Mouse (Mus musculus) MEL (cell line): ENCODE data around the gene Man2a2. TPM values are rescaled to one million over a fixed set of nuclear protein-coding genes. Genes with fewer than 3 reads are reported as not detected.

Experiments used
- DNase-seq: peaks from one replicate; pipeline ENCODE4 v3.0.0; 2011; ENCODE audit warnings: low read depth, low spot score
- H3K27ac ChIP-seq: 2 replicates; pipeline ENCODE4 v1.5.1; 2012; ENCODE audit warnings: low read depth, mild to moderate bottlenecking, control low read depth, low read length, moderate library complexity; ENCODE audit not compliant: control insufficient read depth
- H3K27me3 ChIP-seq, 2 experiments: fragments of 150-350 bp in 1 of 2; sonication (generic) in 1 of 2; 2 replicates each; pipeline ENCODE4 v1.6.1; 2012; ENCODE audit warnings: low read length in 2 of 2, mild to moderate bottlenecking in 2 of 2, improper control_type of control experiment in 1 of 2, moderate library complexity in 1 of 2; ENCODE audit not compliant: insufficient read depth in 2 of 2, control insufficient read depth in 1 of 2
- H3K36me3 ChIP-seq, 2 experiments: 2 replicates each; pipeline ENCODE4 v1.6.1; 2012 to 2014; ENCODE audit warnings: low read length in 2 of 2, improper control_type of control experiment in 1 of 2, inconsistent platforms in 1 of 2, mild to moderate bottlenecking in 1 of 2; ENCODE audit not compliant: insufficient read depth in 2 of 2, control insufficient read depth in 1 of 2
- H3K4me1 ChIP-seq, 2 experiments: fragments of 150-350 bp in 1 of 2; sonication (generic) in 1 of 2; 2 replicates each; pipeline ENCODE4 v1.6.1; 2012; ENCODE audit warnings: low read length in 2 of 2, improper control_type of control experiment in 1 of 2, mild to moderate bottlenecking in 1 of 2; ENCODE audit not compliant: insufficient read depth in 2 of 2, control insufficient read depth in 1 of 2
- H3K4me3 ChIP-seq, 2 experiments: fragments of 150-350 bp in 1 of 2; sonication (generic) in 1 of 2; 2 replicates each; pipeline ENCODE4 v1.5.1; 2012; ENCODE audit warnings: low read depth in 2 of 2, low read length in 2 of 2, mild to moderate bottlenecking in 2 of 2, moderate library complexity in 2 of 2, control low read depth in 1 of 2, improper control_type of control experiment in 1 of 2; ENCODE audit not compliant: control insufficient read depth in 1 of 2, insufficient read depth in 1 of 2
- H3K79me2 ChIP-seq: 2 replicates; pipeline ENCODE4 v1.6.1; 2012; ENCODE audit warnings: mild to moderate bottlenecking, low read length, moderate library complexity; ENCODE audit not compliant: control insufficient read depth, poor library complexity, insufficient read depth
- H3K9ac ChIP-seq: 2 replicates; pipeline ENCODE4 v1.6.1; 2012; ENCODE audit warnings: low read depth, mild to moderate bottlenecking, control low read depth, low read length, moderate library complexity; ENCODE audit not compliant: control insufficient read depth, poor library complexity, severe bottlenecking
- H3K9me3 ChIP-seq: fragments of 150-350 bp; sonication (generic); replicated peaks from 2 replicates; pipeline ENCODE4 v1.6.1; 2012; ENCODE audit warnings: mild to moderate bottlenecking, low read length, improper control_type of control experiment, moderate library complexity; ENCODE audit not compliant: insufficient read depth
- CHD1 ChIP-seq: IDR thresholded peaks from 2 replicates; pipeline ENCODE4 v1.6.1; 2012; ENCODE audit warnings: low read depth, mild to moderate bottlenecking, inconsistent platforms, low read length, improper control_type of control experiment
- CHD2 ChIP-seq: IDR thresholded peaks from 2 replicates; pipeline ENCODE4 v1.6.1; 2011; ENCODE audit warnings: low read length, improper control_type of control experiment
- CTCF ChIP-seq, 3 experiments: IDR thresholded peaks in 2 of 3; conservative IDR thresholded peaks in 1 of 3; 2 replicates each; pipeline ENCODE4 v1.5.1; 2011 to 2012; ENCODE audit warnings: low read length in 3 of 3, low read depth in 2 of 3, mild to moderate bottlenecking in 2 of 3, improper control_type of control experiment in 1 of 3, inconsistent platforms in 1 of 3, mixed read lengths in 1 of 3, moderate library complexity in 1 of 3; ENCODE audit not compliant: control insufficient read depth in 1 of 3, insufficient read depth in 1 of 3, poor library complexity in 1 of 3, severe bottlenecking in 1 of 3
- ELF1 ChIP-seq: IDR thresholded peaks from 2 replicates; pipeline ENCODE4 v1.6.1; 2014; ENCODE audit warnings: low read depth, mild to moderate bottlenecking, inconsistent platforms, low read length, improper control_type of control experiment, moderate library complexity
- EP300 ChIP-seq, 2 experiments: IDR thresholded peaks; 2 replicates each; pipeline ENCODE4 v1.6.1; 2011; ENCODE audit warnings: improper control_type of control experiment in 2 of 2, low read length in 2 of 2, low read depth in 1 of 2, mild to moderate bottlenecking in 1 of 2
- ETS1 ChIP-seq: IDR thresholded peaks from 2 replicates; pipeline ENCODE4 v1.6.1; 2012; ENCODE audit warnings: low read depth, mild to moderate bottlenecking, inconsistent platforms, low read length, improper control_type of control experiment, moderate library complexity
- GATA1 ChIP-seq: IDR thresholded peaks from 2 replicates; pipeline ENCODE4 v1.6.1; 2011; ENCODE audit warnings: low read depth, low read length, improper control_type of control experiment
- HCFC1 ChIP-seq: IDR thresholded peaks from 2 replicates; pipeline ENCODE4 v1.6.1; 2012; ENCODE audit warnings: low read depth, mild to moderate bottlenecking, inconsistent platforms, low read length, improper control_type of control experiment, moderate library complexity
- MAZ ChIP-seq: IDR thresholded peaks from 2 replicates; pipeline ENCODE4 v1.6.1; 2012; ENCODE audit warnings: low read depth, mild to moderate bottlenecking, inconsistent platforms, low read length, improper control_type of control experiment
- MEF2A ChIP-seq: IDR thresholded peaks from 2 replicates; pipeline ENCODE4 v1.6.1; 2014; ENCODE audit warnings: low read depth, mild to moderate bottlenecking, inconsistent platforms, low read length, improper control_type of control experiment; ENCODE audit not compliant: poor library complexity, insufficient replicate concordance, severe bottlenecking; ENCODE audit errors: extremely low read depth
- MXI1 ChIP-seq: IDR thresholded peaks from 2 replicates; pipeline ENCODE4 v1.6.1; 2011; ENCODE audit warnings: mild to moderate bottlenecking, low read depth, low read length, improper control_type of control experiment
- MYC ChIP-seq: IDR thresholded peaks from 2 replicates; pipeline ENCODE4 v1.6.1; 2011; ENCODE audit warnings: low read depth, mild to moderate bottlenecking, low read length, improper control_type of control experiment, moderate library complexity
- NELFE ChIP-seq: IDR thresholded peaks from 2 replicates; pipeline ENCODE4 v1.6.1; 2011; ENCODE audit warnings: low read depth, low read length, improper control_type of control experiment
- POLR2A ChIP-seq, 2 experiments: IDR thresholded peaks; 2 replicates each; pipeline ENCODE4 v1.6.1; 2011 to 2012; ENCODE audit warnings: low read length in 2 of 2, mild to moderate bottlenecking in 2 of 2, control low read depth in 1 of 2, improper control_type of control experiment in 1 of 2, low read depth in 1 of 2, moderate library complexity in 1 of 2; ENCODE audit not compliant: control insufficient read depth in 1 of 2, insufficient read depth in 1 of 2, poor library complexity in 1 of 2
- POLR2AphosphoS2 ChIP-seq: IDR thresholded peaks from 2 replicates; pipeline ENCODE4 v1.6.1; 2011; ENCODE audit warnings: low read length, improper control_type of control experiment
- POLR2AphosphoS5 ChIP-seq: IDR thresholded peaks from 2 replicates; pipeline ENCODE4 v1.6.1; 2012; ENCODE audit warnings: low read depth, borderline replicate concordance, mild to moderate bottlenecking, inconsistent platforms, low read length, moderate library complexity, mixed read lengths
- RAD21 ChIP-seq: IDR thresholded peaks from 2 replicates; pipeline ENCODE4 v1.6.1; 2011; ENCODE audit warnings: mild to moderate bottlenecking, low read depth, low read length, improper control_type of control experiment
- SIN3A ChIP-seq: IDR thresholded peaks from 2 replicates; pipeline ENCODE4 v1.6.1; 2012; ENCODE audit warnings: low read length, improper control_type of control experiment, inconsistent platforms
- TAL1 ChIP-seq: IDR thresholded peaks from 2 replicates; pipeline ENCODE4 v1.6.1; 2012; ENCODE audit warnings: mild to moderate bottlenecking, inconsistent platforms, low read length, moderate library complexity, mixed read lengths
- TBP ChIP-seq: IDR thresholded peaks from 2 replicates; pipeline ENCODE4 v1.8.0; 2011; ENCODE audit warnings: low read depth, low read length, improper control_type of control experiment
- TCF12 ChIP-seq: IDR thresholded peaks from 2 replicates; pipeline ENCODE4 v1.6.1; 2014; ENCODE audit warnings: low read depth, mild to moderate bottlenecking, inconsistent platforms, low read length, improper control_type of control experiment, moderate library complexity
- UBTF ChIP-seq: IDR thresholded peaks from 2 replicates; pipeline ENCODE4 v1.6.1; 2012; ENCODE audit warnings: low read depth, mild to moderate bottlenecking, inconsistent platforms, low read length, improper control_type of control experiment, moderate library complexity, borderline replicate concordance; ENCODE audit not compliant: insufficient read depth
- USF1 ChIP-seq: IDR thresholded peaks from 2 replicates; pipeline ENCODE4 v1.6.1; 2014; ENCODE audit warnings: low read depth, mild to moderate bottlenecking, inconsistent platforms, low read length, improper control_type of control experiment, moderate library complexity
- USF2 ChIP-seq, 2 experiments: IDR thresholded peaks; 2 replicates each; pipeline ENCODE4 v1.6.1; 2011 to 2012; ENCODE audit warnings: improper control_type of control experiment in 2 of 2, low read length in 2 of 2, borderline replicate concordance in 1 of 2, inconsistent platforms in 1 of 2, low read depth in 1 of 2, mild to moderate bottlenecking in 1 of 2; ENCODE audit not compliant: insufficient read depth in 1 of 2
- ZC3H11A ChIP-seq: IDR thresholded peaks from 2 replicates; pipeline ENCODE4 v1.6.1; 2012; ENCODE audit warnings: low read depth, mild to moderate bottlenecking, inconsistent platforms, low read length, improper control_type of control experiment
- ZNF384 ChIP-seq: IDR thresholded peaks from 2 replicates; pipeline ENCODE4 v1.6.1; 2012; ENCODE audit warnings: low read depth, mild to moderate bottlenecking, inconsistent platforms, low read length, improper control_type of control experiment
- polyA plus RNA-seq, 2 experiments: library from polyadenylated mRNA; stranded (reverse) in 1 of 2; unstranded in 1 of 2; fragments of >175 nt in 1 of 2; fragments of >200 nt in 1 of 2; gene quantifications; 2 replicates each; pipeline versions ENCODE4 v1.2.1 to v1.2.4; 2012; ENCODE audit warnings: low replicate concordance in 2 of 2, low read depth in 1 of 2; ENCODE audit not compliant: insufficient read length in 2 of 2, insufficient read depth in 1 of 2, missing spikeins in 1 of 2
- total RNA-seq: library from RNA; depleted of rRNA; stranded (reverse); fragments of 300-350 nt; gene quantifications from 2 replicates; pipeline ENCODE4 v1.2.3, GENCODE M21; 2012

The Man2a2 gene
- total and polyA plus RNA-seq, 3 experiments = 19.2 to 38.6 TPM; not detected in 1

- H3K27me3 ChIP-seq = no peaks in the 10 kb centered on the region
- no peak for DNase-seq
These were observed 49.4 kb upstream of the Man2a2 start for GRCm38 (mm10) chr7:80420586-80420985.

GRCm38 (mm10) chr7:80419278-80419677, 48.1 kb upstream of the Man2a2 start:
- Histone ChIP-seq H3K9me3 (no peaks in the 10 kb centered on the region), H3K27me3 (no peaks in the 10 kb centered on the region), H3K27ac (peak overlapping the region; percentile 26), H3K36me3 (peaks cover 0 to 41% of the 10 kb centered on the region in 2 experiments; a peak in 2 of 4 replicates), H3K9ac (no peak overlapping the region), H3K4me1 (peaks cover 17 to 55% of the 10 kb centered on the region in 2 experiments), H3K4me3 (no peak overlapping the region), H3K79me2 (no peaks in the 10 kb centered on the region)
- DNase-seq = peak; percentile 58
- TF ChIP-seq MEF2A (no peak), ETS1 (peak; percentile 73), POLR2AphosphoS5 (no peak), SIN3A (no peak), CHD1 (no peak), MAZ (0 out of 2 replicates have a peak, but pooled peaks have one; percentile 52), UBTF (no peak), EP300 (IDR thresholded peaks at IDR 0.05; ENCODE audit: low read depth in 1 of 2, low read length in 2 of 2) (peak; percentile 36 to 38; a peak in 3 of 4 replicates), ELF1 (no peak), CTCF (IDR thresholded peaks at IDR 0.05 in 2 of 3, conservative IDR thresholded peaks at IDR 0.05 in 1 of 3; ENCODE audit: control insufficient read depth in 1 of 3, insufficient read depth in 1 of 3, low read depth in 2 of 3, low read length in 3 of 3, poor library complexity in 1 of 3, severe bottlenecking in 1 of 3) (no peak), USF2 (IDR thresholded peaks at IDR 0.05; ENCODE audit: borderline replicate concordance in 1 of 2, insufficient read depth in 1 of 2, low read depth in 1 of 2, low read length in 2 of 2) (no peak), ZC3H11A (no peak), GATA1 (peak; percentile 27; the same call in 1 of the 2 replicates), TBP (no peak)

More at GRCm38 (mm10) chr7:80420586-80420985, 49.4 kb upstream of the Man2a2 start:
- peak overlapping the region; percentile 23 for H3K27ac ChIP-seq
- no peaks in the 10 kb centered on the region for H3K79me2 ChIP-seq
- no peak overlapping the region for H3K4me3 ChIP-seq
- peaks cover 17 to 55% of the 10 kb centered on the region in 2 experiments for H3K4me1 ChIP-seq
- TF ChIP-seq TCF12 (no peak), CHD1 (no peak), POLR2AphosphoS2 (no peak), TBP (no peak), TAL1 (no peak), HCFC1 (no peak), ZNF384 (no peak), MXI1 (no peak), CHD2 (no peak), POLR2A (IDR thresholded peaks at IDR 0.05; ENCODE audit: control insufficient read depth in 1 of 2, insufficient read depth in 1 of 2, low read depth in 1 of 2, low read length in 2 of 2, poor library complexity in 1 of 2) (no peak), CTCF (IDR thresholded peaks at IDR 0.05 in 2 of 3, conservative IDR thresholded peaks at IDR 0.05 in 1 of 3; ENCODE audit: control insufficient read depth in 1 of 3, insufficient read depth in 1 of 3, low read depth in 2 of 3, low read length in 3 of 3, poor library complexity in 1 of 3, severe bottlenecking in 1 of 3) (no peak), EP300 (IDR thresholded peaks at IDR 0.05; ENCODE audit: low read depth in 1 of 2, low read length in 2 of 2) (no peak), ETS1 (no peak), USF1 (no peak), MYC (no peak), NELFE (no peak), RAD21 (no peak), UBTF (no peak), SIN3A (no peak)
- no peaks in the 10 kb centered on the region for H3K9me3 ChIP-seq
- H3K36me3 ChIP-seq = peaks cover 0 to 41% of the 10 kb centered on the region in 2 experiments; a peak in 2 of 4 replicates
- no peak overlapping the region for H3K9ac ChIP-seq
